ENCODE assay signal across 8 mouse cellular contexts in the genomic region with DNA sequence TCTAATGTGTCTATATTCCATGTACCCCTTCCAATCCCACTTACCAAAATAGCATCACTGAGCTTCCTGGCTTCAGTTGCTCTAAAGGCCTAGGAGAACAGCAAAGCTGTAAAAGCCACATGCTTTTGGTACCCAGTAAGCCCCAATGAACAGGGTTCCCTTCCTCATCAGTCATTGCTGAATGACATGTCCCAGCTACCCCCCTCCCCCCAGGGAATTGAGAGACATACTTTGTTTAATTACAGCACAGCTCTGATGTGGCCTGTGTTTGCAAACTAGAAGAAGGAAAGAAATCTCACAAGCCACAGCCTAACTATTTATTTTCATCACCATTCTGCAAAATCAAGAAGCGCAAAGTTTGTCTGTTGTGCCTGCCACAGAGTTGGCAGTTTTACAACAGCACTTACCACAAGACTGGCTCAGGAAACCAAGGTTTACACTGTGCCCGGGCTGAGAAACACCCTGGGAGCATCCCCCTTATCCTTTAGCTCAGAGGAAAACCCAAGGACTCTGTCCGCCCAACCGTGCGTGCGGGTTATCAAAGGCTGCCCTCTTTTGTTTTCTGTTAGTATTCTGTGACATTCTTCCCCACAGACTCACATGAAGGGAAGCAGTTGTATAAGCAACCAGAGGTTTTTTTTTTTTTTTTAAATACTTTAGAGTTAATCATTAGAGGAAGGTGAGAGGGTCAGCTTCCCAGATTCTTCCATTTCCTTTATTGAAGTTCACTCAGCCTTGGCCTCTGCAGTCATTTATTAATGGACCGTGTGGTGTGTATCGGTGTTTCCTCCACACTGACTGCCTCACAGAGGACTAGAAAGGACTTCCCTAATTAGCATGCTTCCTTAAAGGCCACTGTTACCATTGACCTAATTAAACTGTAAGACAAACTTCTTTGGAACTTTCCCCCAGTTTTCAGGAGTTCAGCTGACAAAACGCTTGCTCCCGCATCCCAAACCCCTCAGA.
DNase-seq lines count a peak whose midpoint lies in the region; ATAC-seq and TF ChIP-seq lines count a peak whose summit lies in the region.

No protein-coding gene starts in this region.

- H3K27ac ChIP-seq in heart, embryonic 11.5 days (ENCODE audit: low read depth, low read length): peak overlapping the region; percentile 12; the same call in 1 of the 2 replicates
- H3K27ac ChIP-seq in bone marrow macrophage, adult 2 months (ENCODE audit: insufficient read depth, low read depth, low read length): peak overlapping the region; percentile 57
- H3K27ac ChIP-seq in lung, embryonic 16.5 days (ENCODE audit: low read length): peak overlapping the region; percentile 58

- H3K27me3 ChIP-seq in heart, embryonic 11.5 days (ENCODE audit: control insufficient read depth, insufficient read depth, low read length): no peaks in the 10 kb centered on the region
- H3K27me3 ChIP-seq in lung, embryonic 16.5 days (ENCODE audit: control insufficient read depth, insufficient read depth, low read depth, low read length): no peaks in the 10 kb centered on the region

- no peak overlapping the region for H3K9ac ChIP-seq in heart, embryonic 11.5 days (ENCODE audit: low read depth, low read length)
- H3K9ac ChIP-seq in lung, embryonic 16.5 days (ENCODE audit: low read length): no peak overlapping the region

- intact Hi-C loops in left cerebral cortex, postnatal 14 days (cut with DNase I): no loop called here

- no peak overlapping the region for H3K4me2 ChIP-seq in heart, embryonic 11.5 days
- H3K4me2 ChIP-seq in lung, embryonic 16.5 days (ENCODE audit: low read depth, low read length): no peak overlapping the region

- no peak for DNase-seq in heart, postnatal 4 days
- DNase-seq in kidney, adult 18-20 months: peak; percentile 74
- DNase-seq in thymus, postnatal 25 days: peak; percentile 41
- no peak for DNase-seq in left cerebral cortex, postnatal 14 days (ENCODE audit: low spot score in 2 of 2)
- DNase-seq in urinary bladder, adult 18-20 months (ENCODE audit: low spot score in 2 of 2): no peak

- no peak overlapping the region for H3K4me3 ChIP-seq in heart, embryonic 11.5 days (ENCODE audit: low read depth, low read length)
- H3K4me3 ChIP-seq in bone marrow macrophage, adult 2 months (ENCODE audit: insufficient read depth, low read length): no peak overlapping the region
- no peak overlapping the region for H3K4me3 ChIP-seq in lung, embryonic 16.5 days (ENCODE audit: low read length)

- 48% methylated on average over 10 of the region's 10 CpGs for WGBS in heart, embryonic 11.5 days (ENCODE audit: insufficient replicate concordance)
- 28% methylated on average over 10 of the region's 10 CpGs for WGBS in lung, embryonic 16.5 days

- TF ChIP-seq CTCF in bone marrow macrophage, adult 2 months (IDR thresholded peaks at IDR 0.05; ENCODE audit: low read depth, low read length): no peak

- peaks cover 5% of the 10 kb centered on the region; the same call in 1 of the 2 replicates for H3K36me3 ChIP-seq in heart, embryonic 11.5 days (ENCODE audit: control insufficient read depth, insufficient read depth, low read length)
- peaks cover 5% of the 10 kb centered on the region; the same call in 1 of the 2 replicates for H3K36me3 ChIP-seq in lung, embryonic 16.5 days (ENCODE audit: control insufficient read depth, insufficient read depth, low read length)

- H3K9me3 ChIP-seq in heart, embryonic 11.5 days (replicated peaks; ENCODE audit: control insufficient read depth, low read length): no peaks in the 10 kb centered on the region
- no peaks in the 10 kb centered on the region for H3K9me3 ChIP-seq in lung, embryonic 16.5 days (ENCODE audit: control insufficient read depth, low read length)

- peaks cover 8% of the 10 kb centered on the region for H3K4me1 ChIP-seq in heart, embryonic 11.5 days (ENCODE audit: control insufficient read depth, insufficient read depth, low read length)
- H3K4me1 ChIP-seq in bone marrow macrophage, adult 2 months (ENCODE audit: control insufficient read depth, insufficient read depth, low read length): peaks cover 40% of the 10 kb centered on the region
- H3K4me1 ChIP-seq in lung, embryonic 16.5 days (replicated peaks; ENCODE audit: control insufficient read depth, insufficient read depth, low read length): peaks cover 19% of the 10 kb centered on the region

- ATAC-seq in heart, embryonic 11.5 days (replicated peaks; ENCODE audit: insufficient number of reproducible peaks, low FRiP score, low TSS enrichment): no peak
- peak; percentile 62 for ATAC-seq in lung, embryonic 16.5 days (ENCODE audit: low read depth)

- TF ChIP-seq POLR2A in bone marrow macrophage, adult 2 months (IDR thresholded peaks at IDR 0.05; ENCODE audit: borderline replicate concordance, low read depth, low read length): no peak

Comparison
In these comparisons a context has a peak if more than half of its experiments do, and no peak if none do; other contexts are left out.
1. DNase-seq: peak in kidney, adult 18-20 months (single experiment) and thymus, postnatal 25 days (single experiment); none in heart, postnatal 4 days (single experiment), left cerebral cortex, postnatal 14 days (0 of 2) and urinary bladder, adult 18-20 months (0 of 2).
2. Peak in every context shown above with its lines, with median percentiles within 50 percentile points of each other: H3K27ac ChIP-seq.